Mouse (Mus musculus): ENCODE measurements around the gene Pdzrn3. TPM values are rescaled to one million over a fixed set of nuclear protein-coding genes. Genes with fewer than 3 reads are reported as not detected.

Gene Pdzrn3
- polyA plus RNA-seq, 1 experiment from 2014 or later = 22.7 TPM

DNA sequence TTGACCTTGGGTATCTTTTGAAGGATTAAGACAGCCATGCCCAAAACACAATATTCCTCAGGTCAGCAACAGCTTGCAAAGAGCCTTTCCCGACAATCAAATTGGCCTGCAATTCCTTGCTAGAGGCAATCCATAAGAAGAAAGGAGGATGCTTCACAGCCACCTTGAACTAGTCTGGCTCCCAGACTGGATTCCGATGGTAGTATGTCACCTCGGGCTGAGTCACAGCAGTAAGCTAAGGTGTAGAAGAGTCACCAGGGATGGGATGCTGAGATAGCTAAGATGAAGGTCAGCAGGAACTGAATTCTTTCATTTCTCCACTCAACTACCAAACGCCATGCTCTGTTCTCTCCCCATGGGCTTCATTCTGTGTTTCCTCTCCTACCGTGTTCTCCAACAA is 13.8 kb downstream of the Pdzrn3 start:
- H3K4me3 ChIP-seq (replicated peaks) = no peak overlapping the region
- WGBS = 94% methylated on average over 5 of the region's 5 CpGs
- H3K27me3 ChIP-seq = no peaks in the 10 kb centered on the region
- no peaks in the 10 kb centered on the region for H3K9me3 ChIP-seq
- no peak overlapping the region for H3K27ac ChIP-seq
- H3K9ac ChIP-seq (replicated peaks) = no peak overlapping the region
- H3K4me1 ChIP-seq (replicated peaks) = peaks cover 16% of the 10 kb centered on the region
- H3K36me3 ChIP-seq = no peaks in the 10 kb centered on the region
- H3K4me2 ChIP-seq (replicated peaks) = no peak overlapping the region
- no peak for ATAC-seq

- Histone ChIP-seq H3K4me3 (replicated peaks) (no peak overlapping the region), H3K9me3 (no peaks in the 10 kb centered on the region), H3K27ac (no peak overlapping the region), H3K4me1 (replicated peaks) (peaks cover 15% of the 10 kb centered on the region), H3K4me2 (replicated peaks) (no peak overlapping the region), H3K36me3 (no peaks in the 10 kb centered on the region), H3K27me3 (no peaks in the 10 kb centered on the region), H3K9ac (replicated peaks) (no peak overlapping the region)
- WGBS = 83% methylated on average over 5 of the region's 5 CpGs
- ATAC-seq = no peak
Observed at GRCm38 (mm10) chr6:101362728-101363127, 15.0 kb downstream of the Pdzrn3 start.

GRCm38 (mm10) chr6:101362268-101362667 is 15.4 kb downstream of the Pdzrn3 start:
- 79% methylated on average over 4 of the region's 4 CpGs for WGBS

DNA sequence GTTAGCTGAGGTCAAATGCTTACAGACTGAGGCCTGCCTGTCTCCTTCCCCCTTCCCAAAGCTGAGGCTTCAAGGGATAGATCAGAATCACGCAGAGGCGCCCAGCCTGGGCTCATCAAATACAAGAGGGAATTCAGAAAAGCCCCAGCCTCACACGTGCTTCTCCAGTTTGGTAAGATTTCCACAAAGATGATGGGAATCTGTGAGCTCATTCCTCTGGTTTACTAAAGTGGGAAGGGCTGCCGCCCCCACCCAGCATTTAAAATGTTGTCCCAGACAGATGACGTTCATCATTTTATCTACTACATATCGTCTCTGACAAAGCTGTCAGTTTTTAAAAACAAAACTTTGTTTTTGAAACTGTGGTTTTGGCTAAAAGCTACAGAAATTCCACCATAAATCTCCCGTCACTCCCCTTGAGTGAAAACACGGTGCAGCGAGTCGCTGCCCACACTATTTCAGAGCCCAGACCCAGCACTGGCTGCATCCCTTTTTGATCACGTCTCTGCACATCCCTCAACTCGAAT is 17.4 kb downstream of the Pdzrn3 start:
- no peak overlapping the region for H3K4me2 ChIP-seq (replicated peaks)
- H3K27ac ChIP-seq = no peak overlapping the region
- H3K4me1 ChIP-seq (replicated peaks) = peaks cover 6% of the 10 kb centered on the region
- H3K27me3 ChIP-seq = 0 out of 2 replicates have a peak, but pooled peaks cover 5% of the 10 kb centered on the region
- no peaks in the 10 kb centered on the region for H3K9me3 ChIP-seq
- 69% methylated on average over 12 of the region's 12 CpGs for WGBS
- ATAC-seq = no peak; the same call in 1 of the 2 replicates
- H3K36me3 ChIP-seq = no peaks in the 10 kb centered on the region
- H3K9ac ChIP-seq (replicated peaks) = no peak overlapping the region
- no peak overlapping the region for H3K4me3 ChIP-seq (replicated peaks)

More at GRCm38 (mm10) chr6:101362268-101362667, 15.4 kb downstream of the Pdzrn3 start:
- Histone ChIP-seq H3K4me2 (replicated peaks) (no peak overlapping the region), H3K4me1 (replicated peaks) (peaks cover 11% of the 10 kb centered on the region), H3K27ac (no peak overlapping the region), H3K27me3 (0 out of 2 replicates have a peak, but pooled peaks cover 2% of the 10 kb centered on the region), H3K9ac (replicated peaks) (no peak overlapping the region), H3K9me3 (no peaks in the 10 kb centered on the region), H3K36me3 (no peaks in the 10 kb centered on the region), H3K4me3 (replicated peaks) (no peak overlapping the region)
- no peak for ATAC-seq

GRCm38 (mm10) chr6:101359646-101360045 is 18.1 kb downstream of the Pdzrn3 start:
- Histone ChIP-seq H3K4me1 (replicated peaks) (peaks cover 11% of the 10 kb centered on the region), H3K36me3 (no peaks in the 10 kb centered on the region), H3K27ac (no peak overlapping the region), H3K4me2 (replicated peaks) (no peak overlapping the region), H3K4me3 (replicated peaks) (no peak overlapping the region), H3K27me3 (0 out of 2 replicates have a peak, but pooled peaks cover 5% of the 10 kb centered on the region), H3K9me3 (no peaks in the 10 kb centered on the region), H3K9ac (replicated peaks) (no peak overlapping the region)
- WGBS = 76% methylated on average over 4 of the region's 4 CpGs
- no peak for ATAC-seq

DNA sequence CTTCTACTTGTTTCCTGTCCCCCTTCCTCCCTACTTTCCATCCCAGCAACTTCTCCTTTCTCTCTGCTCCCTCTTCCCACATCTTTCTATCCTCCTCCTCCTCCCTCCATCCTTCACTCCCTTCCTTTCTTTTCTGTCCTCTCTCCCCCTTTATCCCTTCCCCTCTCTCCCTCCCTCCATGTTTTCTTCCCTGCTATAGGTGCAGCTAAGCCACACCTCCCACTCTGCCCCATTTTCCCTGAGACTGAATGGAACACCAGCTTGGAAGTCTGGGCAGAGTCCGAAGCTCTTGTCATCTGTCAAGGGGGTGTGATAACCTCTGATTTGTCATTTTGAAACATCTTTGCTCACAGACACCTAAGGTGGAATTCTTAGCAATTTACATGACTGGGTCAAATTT is 22.8 kb downstream of the Pdzrn3 start:
- 29% methylated on average over 1 of the region's 1 CpGs for WGBS
- no peak for ATAC-seq
- peaks cover 44% of the 10 kb centered on the region for H3K4me1 ChIP-seq (replicated peaks)
- peak overlapping the region; percentile 60 for H3K27ac ChIP-seq
- H3K4me3 ChIP-seq (replicated peaks) = no peak overlapping the region
- H3K9me3 ChIP-seq = no peaks in the 10 kb centered on the region
- H3K36me3 ChIP-seq = no peaks in the 10 kb centered on the region
- H3K9ac ChIP-seq (replicated peaks) = no peak overlapping the region
- no peak overlapping the region for H3K4me2 ChIP-seq (replicated peaks)
- H3K27me3 ChIP-seq = 0 out of 2 replicates have a peak, but pooled peaks cover 5% of the 10 kb centered on the region

- 54% methylated on average over 8 of the region's 8 CpGs for WGBS
- no peak overlapping the region for H3K4me2 ChIP-seq (replicated peaks)
Observed at GRCm38 (mm10) chr6:101354230-101354881, 23.3 kb downstream of the Pdzrn3 start.

DNA sequence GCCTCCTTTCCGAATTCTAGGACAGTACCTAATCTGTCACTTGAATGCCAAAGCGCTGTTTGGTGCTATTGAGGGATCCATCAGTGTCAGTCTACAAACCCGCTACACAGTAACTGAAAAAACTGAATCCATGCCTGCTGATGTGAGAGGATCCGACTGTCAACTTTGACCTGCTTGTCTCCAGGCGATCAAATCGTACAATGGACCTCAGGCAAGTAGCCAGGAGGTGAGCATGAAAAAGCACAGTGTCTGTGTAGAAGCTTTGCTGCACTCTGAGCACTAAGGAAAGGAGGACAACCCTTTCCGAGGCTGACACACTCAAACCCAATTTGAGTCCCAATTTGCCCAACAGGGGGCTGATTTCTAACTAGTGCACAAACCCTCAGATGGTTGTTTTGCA is 24.0 kb downstream of the Pdzrn3 start:
- peak; percentile 44; the same call in 1 of the 2 replicates for ATAC-seq
- H3K4me3 ChIP-seq (replicated peaks) = no peak overlapping the region
- WGBS = 51% methylated on average over 7 of the region's 7 CpGs
- H3K27me3 ChIP-seq = 0 out of 2 replicates have a peak, but pooled peaks cover 5% of the 10 kb centered on the region
- no peaks in the 10 kb centered on the region for H3K36me3 ChIP-seq
- H3K4me2 ChIP-seq (replicated peaks) = no peak overlapping the region
- H3K27ac ChIP-seq = no peak overlapping the region
- peaks cover 44% of the 10 kb centered on the region for H3K4me1 ChIP-seq (replicated peaks)
- no peak overlapping the region for H3K9ac ChIP-seq (replicated peaks)
- H3K9me3 ChIP-seq = no peaks in the 10 kb centered on the region

More at GRCm38 (mm10) chr6:101354230-101354881, 23.3 kb downstream of the Pdzrn3 start:
- Histone ChIP-seq H3K9me3 (no peaks in the 10 kb centered on the region), H3K9ac (replicated peaks) (no peak overlapping the region), H3K27ac (peak overlapping the region; percentile 60), H3K4me1 (replicated peaks) (peaks cover 44% of the 10 kb centered on the region), H3K4me3 (replicated peaks) (no peak overlapping the region), H3K27me3 (0 out of 2 replicates have a peak, but pooled peaks cover 5% of the 10 kb centered on the region), H3K36me3 (no peaks in the 10 kb centered on the region)
- peak; percentile 77 for ATAC-seq

- Histone ChIP-seq H3K27ac (no peak overlapping the region), H3K4me1 (replicated peaks) (peaks cover 44% of the 10 kb centered on the region), H3K9me3 (no peaks in the 10 kb centered on the region), H3K4me2 (replicated peaks) (no peak overlapping the region), H3K27me3 (0 out of 2 replicates have a peak, but pooled peaks cover 5% of the 10 kb centered on the region), H3K36me3 (no peaks in the 10 kb centered on the region), H3K4me3 (replicated peaks) (no peak overlapping the region), H3K9ac (replicated peaks) (no peak overlapping the region)
- ATAC-seq = no peak
- WGBS = 52% methylated on average over 10 of the region's 10 CpGs
Observed at GRCm38 (mm10) chr6:101352626-101353025, 25.1 kb downstream of the Pdzrn3 start.

GRCm38 (mm10) chr6:101351100-101351499 is 26.6 kb downstream of the Pdzrn3 start:
- Histone ChIP-seq H3K9me3 (no peaks in the 10 kb centered on the region), H3K4me3 (replicated peaks) (no peak overlapping the region), H3K36me3 (no peaks in the 10 kb centered on the region), H3K27me3 (0 out of 2 replicates have a peak, but pooled peaks cover 3% of the 10 kb centered on the region), H3K9ac (replicated peaks) (no peak overlapping the region), H3K4me2 (replicated peaks) (no peak overlapping the region), H3K27ac (no peak overlapping the region), H3K4me1 (replicated peaks) (peaks cover 38% of the 10 kb centered on the region)
- no peak for ATAC-seq
- WGBS = 89% methylated on average over 1 of the region's 1 CpGs

GRCm38 (mm10) chr6:101350414-101350973 is 27.2 kb downstream of the Pdzrn3 start:
- no peak for ATAC-seq
- H3K4me2 ChIP-seq (replicated peaks) = no peak overlapping the region
- no peaks in the 10 kb centered on the region for H3K9me3 ChIP-seq
- H3K4me3 ChIP-seq (replicated peaks) = no peak overlapping the region
- H3K36me3 ChIP-seq = no peaks in the 10 kb centered on the region
- no peak overlapping the region for H3K9ac ChIP-seq (replicated peaks)
- H3K4me1 ChIP-seq (replicated peaks) = peaks cover 37% of the 10 kb centered on the region
- 41% methylated on average over 7 of the region's 7 CpGs for WGBS
- H3K27ac ChIP-seq = no peak overlapping the region
- 0 out of 2 replicates have a peak, but pooled peaks cover 2% of the 10 kb centered on the region for H3K27me3 ChIP-seq

- no peak overlapping the region for H3K4me2 ChIP-seq (replicated peaks)
- no peaks in the 10 kb centered on the region for H3K36me3 ChIP-seq
- 57% methylated on average over 5 of the region's 5 CpGs for WGBS
- ATAC-seq = no peak
- no peaks in the 10 kb centered on the region for H3K27me3 ChIP-seq
- H3K4me1 ChIP-seq (replicated peaks) = peaks cover 23% of the 10 kb centered on the region
- no peaks in the 10 kb centered on the region for H3K9me3 ChIP-seq
- no peak overlapping the region for H3K4me3 ChIP-seq (replicated peaks)
- no peak overlapping the region for H3K27ac ChIP-seq
- no peak overlapping the region for H3K9ac ChIP-seq (replicated peaks)
Observed at GRCm38 (mm10) chr6:101348496-101348895, 29.2 kb downstream of the Pdzrn3 start.

Measured in midbrain, embryonic 13.5 days (tissue).